Mouse (Mus musculus) spleen, postnatal 10 days (tissue): Measurements from ENCODE around the gene Slc23a2.

ENCODE experiments used
- DNase-seq, 2 experiments: peaks; one replicate each; pipeline ENCODE4 v3.0.0; 2021 to 2022; ENCODE audit warnings: low spot score in 2 of 2

The Slc23a2 gene

GRCm38 (mm10) chr2:132049491-132049890 is 95.4 kb downstream of the Slc23a2 start:
- no peak for DNase-seq

GRCm38 (mm10) chr2:132048143-132048772 is 96.7 kb downstream of the Slc23a2 start:
- DNase-seq, result no peak

- no peak for DNase-seq
These were observed 97.5 kb downstream of the Slc23a2 start for GRCm38 (mm10) chr2:132047364-132047763.

GRCm38 (mm10) chr2:132046659-132047058 is 98.2 kb downstream of the Slc23a2 start:
- no peak for DNase-seq

- DNase-seq, result no peak
These were observed 100.3 kb downstream of the Slc23a2 start for GRCm38 (mm10) chr2:132044320-132045274.

GRCm38 (mm10) chr2:132043101-132043621 is 101.7 kb downstream of the Slc23a2 start:
- DNase-seq, result no peak

GRCm38 (mm10) chr2:132039894-132040293 is 105.0 kb downstream of the Slc23a2 start:
- peak in 1 of 2 experiments; percentile 41 for DNase-seq

GRCm38 (mm10) chr2:132036326-132036725 is 108.6 kb downstream of the Slc23a2 start:
- no peak for DNase-seq

GRCm38 (mm10) chr2:132035470-132035835 is 109.5 kb downstream of the Slc23a2 start:
- peak in 1 of 2 experiments; percentile 56 for DNase-seq

- DNase-seq, result no peak
These were observed 110.1 kb downstream of the Slc23a2 start for GRCm38 (mm10) chr2:132034590-132035469.

GRCm38 (mm10) chr2:132031364-132032095 is 113.4 kb downstream of the Slc23a2 start:
- no peak for DNase-seq

GRCm38 (mm10) chr2:132030418-132031363 is 114.2 kb downstream of the Slc23a2 start:
- no peak for DNase-seq

- DNase-seq, result peak; percentile 63 to 86
These were observed 115.1 kb downstream of the Slc23a2 start, which contains the start of gene Rassf2 for GRCm38 (mm10) chr2:132029646-132030417. Gene Rassf2, minus strand, starts transcription at chr2:132030258.

GRCm38 (mm10) chr2:132028894-132029605 is 115.9 kb downstream of the Slc23a2 start:
- DNase-seq, result peak in 1 of 2 experiments; percentile 76

GRCm38 (mm10) chr2:132028107-132028506 is 116.8 kb downstream of the Slc23a2 start:
- no peak for DNase-seq

- no peak for DNase-seq
These were observed 117.5 kb downstream of the Slc23a2 start for GRCm38 (mm10) chr2:132027366-132027765.

GRCm38 (mm10) chr2:132024028-132024427 is 120.9 kb downstream of the Slc23a2 start:
- no peak for DNase-seq

GRCm38 (mm10) chr2:132022621-132023020 is 122.3 kb downstream of the Slc23a2 start:
- peak in 1 of 2 experiments; percentile 53 for DNase-seq
